Mouse (Mus musculus) urinary bladder, postnatal 14 days (tissue): ENCODE data around the gene Tm4sf5.
"Not testable (repeated sequence)": the region's sequence is repeated elsewhere in the genome, so short reads cannot be mapped to it uniquely, and the experiment has no call there.

Experiments used
- DNase-seq: peaks from one replicate; pipeline ENCODE4 v3.0.0; 2021; ENCODE audit warnings: low spot score

Tm4sf5 gene

DNA sequence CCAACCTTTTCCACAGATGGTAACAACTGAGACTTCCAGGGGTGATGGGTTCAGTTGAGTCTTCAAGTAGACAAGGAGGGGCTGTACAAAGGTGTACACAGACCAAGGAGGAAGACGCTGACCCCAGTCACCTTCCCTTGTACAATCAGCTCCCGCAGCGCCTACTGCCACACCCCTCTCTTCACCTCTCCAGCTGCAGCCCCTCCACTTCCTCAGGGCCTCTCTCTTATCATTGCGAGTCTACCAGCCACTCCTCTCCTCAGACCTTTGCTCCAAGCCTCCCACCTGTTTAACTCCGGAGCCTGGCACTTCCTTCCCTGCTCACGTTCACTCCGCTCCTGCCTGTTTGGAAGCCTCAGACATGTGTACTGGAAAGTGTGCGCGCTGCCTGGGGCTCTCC is at the start of gene Tm4sf5:
Gene Tm4sf5, plus strand, starts transcription at position 275 of the 400 bp plus-strand sequence.
- no peak for DNase-seq

DNA sequence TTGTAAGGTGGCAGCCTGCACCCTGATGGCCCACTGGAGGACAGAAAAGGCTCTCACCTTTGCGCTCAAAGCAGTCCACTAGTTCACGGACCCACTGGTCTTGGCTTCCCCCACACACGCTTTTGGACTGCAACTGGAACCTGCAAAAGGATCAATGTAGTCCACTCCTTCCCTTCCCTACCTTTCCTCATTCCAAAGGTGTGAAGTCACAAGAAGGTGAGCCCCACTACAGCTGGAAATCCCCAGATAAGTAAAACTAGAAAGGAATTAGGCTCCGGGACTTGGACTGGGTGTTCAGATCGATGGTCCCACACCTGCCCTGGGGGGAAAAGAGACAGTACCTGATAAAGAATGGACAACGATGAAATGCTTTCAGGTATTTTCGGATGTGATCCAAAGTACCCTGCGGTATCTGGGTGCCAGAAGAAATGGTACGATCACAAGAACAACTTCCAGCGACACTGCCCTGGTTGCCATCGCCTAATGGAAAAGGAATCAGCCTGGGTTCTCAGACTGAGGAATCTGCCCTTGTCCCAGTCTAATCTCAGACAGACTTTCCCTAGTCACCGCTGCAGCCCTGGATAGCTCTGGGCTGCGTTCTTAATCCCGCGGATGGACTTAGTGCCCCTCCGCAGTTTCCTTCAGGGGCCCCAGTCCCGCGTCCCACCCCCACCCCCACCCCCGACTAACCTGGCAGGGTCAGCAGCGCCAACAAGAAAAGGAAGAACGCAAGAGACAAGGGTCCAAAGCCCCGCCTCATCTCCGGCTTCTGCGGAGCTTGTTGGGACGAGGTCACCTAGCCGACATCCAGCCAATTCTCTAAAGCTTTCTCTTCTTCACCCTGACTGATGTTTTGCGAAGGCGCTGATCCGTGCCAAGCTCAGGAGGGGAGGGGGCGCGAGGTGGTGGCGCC is 46.1 kb upstream of the Tm4sf5 start, which contains the start of gene Zmynd15:
Gene Zmynd15, plus strand, starts transcription at position 746 of the 913 bp plus-strand sequence.
- peak; percentile 13 for DNase-seq

DNA sequence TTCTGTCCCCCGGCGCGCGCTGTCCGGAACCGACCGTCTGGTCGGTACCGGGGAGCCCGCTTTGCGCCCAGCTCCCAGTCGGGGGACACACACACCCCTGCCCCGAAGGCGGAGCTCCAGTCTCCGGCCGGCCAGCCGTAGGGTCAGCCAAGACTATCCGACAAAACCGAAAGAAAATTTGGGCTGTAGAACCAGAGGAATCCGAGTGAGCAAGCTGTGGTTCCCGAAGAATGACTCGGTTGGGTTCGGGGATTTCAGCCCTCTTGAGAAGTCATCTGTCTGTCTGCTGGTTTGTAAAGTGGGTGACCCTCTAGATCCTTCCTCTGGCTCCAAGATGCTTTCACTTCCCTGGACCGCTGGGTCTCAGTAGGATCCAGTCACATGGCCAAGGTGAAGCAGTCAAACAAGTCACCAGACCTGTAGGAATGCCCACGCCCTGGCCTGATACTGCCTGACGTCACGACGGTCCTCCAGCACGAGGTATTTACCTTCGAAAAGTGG is 45.4 kb upstream of the Tm4sf5 start, which contains the start of gene Cxcl16:
Gene Cxcl16, minus strand, starts transcription at position 384 of the 501 bp plus-strand sequence.
- peak; percentile 63 for DNase-seq

DNA sequence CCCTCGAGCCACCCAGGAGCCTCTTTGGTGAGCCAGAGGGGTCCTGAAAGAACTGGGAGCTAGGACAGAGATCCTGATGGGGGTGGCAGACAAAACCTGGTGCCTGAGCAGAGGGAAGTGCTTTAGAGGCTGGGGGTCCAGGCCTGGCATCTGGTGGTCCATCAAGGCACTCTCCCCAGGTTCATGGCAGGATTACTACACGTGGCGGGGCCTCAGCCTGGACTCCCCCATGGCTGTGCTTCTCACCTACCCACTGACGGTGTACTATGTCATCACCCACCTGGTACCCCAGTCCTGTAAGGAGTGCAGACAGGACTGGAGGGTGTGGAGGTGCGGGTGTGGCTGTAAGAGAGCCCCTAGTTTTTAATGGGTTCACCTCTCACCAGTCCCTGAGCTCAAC is 41.1 kb upstream of the Tm4sf5 start:
- no peak for DNase-seq

DNA sequence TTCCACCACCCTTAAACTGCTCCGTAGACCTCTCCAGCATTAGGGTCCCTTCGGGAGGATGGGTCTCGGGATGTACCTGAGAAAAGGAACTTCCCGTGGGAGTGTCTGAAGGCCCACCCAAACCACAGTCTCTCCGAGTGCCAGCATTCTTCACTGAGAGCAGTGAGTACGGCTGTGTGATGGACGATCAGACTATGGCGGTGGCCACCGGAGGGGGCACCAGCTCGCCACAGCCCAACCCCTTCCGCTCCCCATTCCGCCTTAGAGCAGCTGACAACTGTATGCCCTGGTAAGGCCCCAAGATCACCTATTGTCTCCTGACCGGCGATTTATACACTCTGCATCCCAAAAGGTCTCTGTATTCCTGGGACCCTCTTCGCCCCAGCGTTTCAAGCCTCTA is 39.8 kb upstream of the Tm4sf5 start:
- DNase-seq = no peak

DNA sequence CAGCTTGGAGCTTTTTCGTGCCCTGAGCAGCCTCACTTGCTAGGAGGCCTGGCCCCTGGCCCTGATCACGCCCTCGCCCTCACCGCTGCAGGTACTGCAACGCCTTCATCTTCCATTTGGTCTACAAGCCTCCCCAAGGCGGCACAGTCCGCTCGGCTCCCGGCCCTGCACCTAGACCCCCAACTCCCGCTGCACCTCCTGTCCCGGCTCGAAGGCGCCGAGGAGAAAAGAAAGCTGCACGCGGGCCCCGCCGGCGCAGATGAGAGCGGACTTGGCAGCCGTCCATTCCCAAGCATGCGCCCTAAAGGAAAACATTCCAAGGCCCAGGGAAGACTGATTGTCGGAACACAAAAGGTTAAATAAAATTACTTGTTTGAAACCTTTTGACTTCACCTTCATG is 39.2 kb upstream of the Tm4sf5 start:
- DNase-seq = peak; percentile 33

DNA sequence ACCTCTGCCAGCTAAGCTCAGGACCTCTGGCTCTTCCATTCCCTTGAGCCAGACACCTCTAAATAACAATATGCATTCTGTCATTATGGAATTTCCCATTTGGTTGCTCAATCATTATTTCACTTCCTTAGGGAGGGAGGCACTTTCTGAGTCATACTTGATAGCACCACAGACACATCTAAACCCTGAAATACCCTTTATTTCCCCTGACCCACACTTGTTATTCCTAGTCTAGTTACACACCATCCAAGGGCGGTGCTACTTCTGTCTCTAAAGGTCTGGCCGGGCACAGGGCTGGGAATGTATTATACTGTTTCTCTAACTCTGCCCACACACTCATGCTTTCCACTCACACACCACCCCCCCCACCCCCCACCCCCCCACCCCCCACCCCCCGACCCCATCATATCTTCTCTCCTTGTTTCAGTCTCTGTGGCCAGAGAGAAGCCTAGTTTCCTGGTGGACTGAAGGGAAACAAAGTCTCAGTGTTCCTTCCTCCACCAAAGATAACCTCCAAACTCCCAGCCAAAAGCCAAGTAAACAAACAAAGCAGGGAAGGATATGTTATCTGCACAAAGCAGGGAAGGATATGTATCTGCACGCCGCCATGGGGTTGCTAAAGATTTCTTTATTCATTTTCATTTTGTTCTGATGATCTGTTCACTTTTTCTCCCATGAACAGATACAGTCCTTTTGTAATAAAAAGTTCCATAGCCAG is 37.0 kb upstream of the Tm4sf5 start:
- no peak for DNase-seq

DNA sequence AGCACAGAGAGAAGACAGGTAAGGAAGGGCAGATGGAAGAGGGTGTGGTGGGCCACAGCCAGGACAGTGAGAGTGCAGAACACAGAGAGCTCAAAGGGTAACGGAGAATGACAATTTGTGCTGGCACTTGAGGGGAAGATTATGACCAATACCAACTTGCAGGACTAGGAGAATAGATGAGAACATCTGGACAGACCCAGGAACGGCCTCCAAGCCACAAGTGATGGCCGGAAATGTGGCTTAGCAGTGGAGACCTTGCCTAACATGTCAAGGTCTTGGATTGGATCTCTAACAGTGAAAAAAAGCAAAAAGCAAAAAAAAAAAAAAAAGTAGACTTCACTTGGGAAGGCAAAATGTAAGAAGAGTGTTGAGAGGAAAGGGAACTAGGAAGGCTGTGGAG is 35.3 kb upstream of the Tm4sf5 start:
- no peak for DNase-seq

DNA sequence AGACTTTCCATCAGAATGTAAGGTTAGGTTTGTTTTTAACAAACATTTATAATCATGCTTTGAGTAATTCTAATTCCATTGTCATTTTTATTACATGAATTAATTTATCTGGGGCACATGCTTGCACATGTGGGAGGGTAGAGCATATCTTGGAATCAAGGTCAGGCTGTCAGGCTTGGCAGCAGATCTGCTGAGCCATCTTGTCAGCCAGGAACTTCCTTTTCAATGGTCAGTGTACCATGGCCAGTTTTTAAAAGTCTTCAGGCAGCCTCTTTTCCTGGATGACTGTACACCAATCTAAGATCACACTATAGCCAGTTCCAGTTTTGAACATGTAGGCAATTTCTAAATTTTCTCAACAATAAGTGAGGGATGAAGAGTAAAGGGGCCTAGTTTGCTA is 32.3 kb upstream of the Tm4sf5 start:
- no peak for DNase-seq

DNA sequence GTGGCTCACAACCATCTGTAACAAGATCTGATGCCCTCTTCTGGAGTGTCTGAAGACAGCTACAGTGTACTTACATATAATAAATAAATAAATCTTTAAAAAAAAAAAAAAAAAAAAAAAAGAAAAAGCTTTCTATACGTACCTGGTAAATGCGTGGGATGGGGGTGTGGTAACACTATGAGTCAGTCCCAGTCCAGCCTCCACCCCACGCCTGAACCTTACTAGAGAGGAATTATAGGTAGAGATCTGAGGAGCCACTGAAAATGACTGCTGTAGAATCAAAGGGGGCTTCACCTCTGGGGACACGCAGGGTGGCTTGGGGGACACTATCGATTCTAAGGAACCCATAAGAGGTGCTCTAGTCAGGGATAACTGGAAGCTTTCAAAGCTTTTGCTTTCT is 31.8 kb upstream of the Tm4sf5 start:
- not testable (repeated sequence) for DNase-seq

DNA sequence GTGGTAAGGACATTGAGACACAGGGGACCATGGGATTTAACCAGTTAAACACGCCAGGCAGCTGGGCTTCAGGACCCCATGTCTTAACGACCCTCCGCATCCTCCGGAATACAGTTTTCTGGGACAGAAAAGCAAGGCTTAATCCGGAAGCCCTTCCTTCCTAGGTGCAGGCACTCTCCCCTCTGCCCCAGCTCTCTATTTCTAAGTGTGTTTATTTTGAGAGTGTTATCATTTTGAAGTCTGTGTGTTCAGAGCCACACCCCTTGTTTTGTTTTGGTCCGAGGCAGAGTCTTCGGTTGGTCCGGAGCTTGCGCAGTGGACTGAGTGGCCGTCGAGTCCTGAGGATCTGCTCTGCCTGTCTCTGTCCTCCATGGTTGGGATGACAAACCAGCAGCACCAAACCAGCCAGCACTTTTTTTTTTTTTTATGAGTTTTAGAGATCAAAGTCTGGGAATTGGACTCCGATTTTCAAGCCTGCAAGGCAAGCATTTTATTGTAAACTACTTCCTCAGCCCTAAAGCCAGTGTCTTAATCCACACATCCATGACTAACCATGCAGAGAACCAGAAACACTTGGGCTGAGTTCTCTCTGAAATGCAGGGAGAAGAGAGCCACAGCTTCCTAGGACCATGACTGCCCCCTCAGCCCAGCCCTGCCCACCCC is 30.0 kb upstream of the Tm4sf5 start:
- no peak for DNase-seq

DNA sequence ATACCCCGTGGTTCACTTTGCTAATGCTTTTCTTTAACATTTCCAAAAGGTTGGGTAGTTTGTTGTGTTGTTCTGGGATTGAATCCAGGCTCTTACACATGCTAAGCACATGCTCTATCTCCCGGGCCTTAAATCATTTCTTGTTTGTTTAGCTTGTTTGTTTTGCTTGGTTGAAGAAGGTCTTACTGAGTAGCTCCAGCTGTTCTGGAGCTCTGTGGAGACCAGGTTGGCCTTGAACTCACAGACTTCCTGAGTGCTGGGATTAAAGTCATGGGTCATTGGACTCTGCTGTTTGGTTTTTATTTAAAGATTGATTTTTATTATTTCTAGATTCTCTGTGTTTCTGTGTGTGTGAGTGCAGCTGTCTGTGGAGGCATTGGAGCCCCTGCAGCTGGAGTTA is 19.5 kb upstream of the Tm4sf5 start:
- DNase-seq = no peak

DNA sequence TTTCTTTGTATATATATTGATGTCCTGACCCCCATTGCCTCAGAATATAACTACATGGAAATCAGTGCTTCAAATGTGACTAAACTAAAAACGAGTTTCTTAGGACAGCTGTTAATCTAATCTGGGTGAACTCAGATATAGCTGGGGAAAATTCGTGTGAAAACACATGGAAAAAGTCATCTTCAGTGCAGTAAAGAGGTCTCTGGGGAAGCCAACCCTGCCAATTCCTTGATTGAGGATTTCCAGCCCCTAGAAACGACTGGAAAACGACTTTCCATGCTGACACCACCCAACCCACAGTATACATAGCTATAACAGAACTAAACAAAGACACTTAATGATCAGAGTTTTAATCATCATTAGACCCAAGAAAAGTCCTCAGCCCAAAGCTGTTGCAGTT is 17.2 kb upstream of the Tm4sf5 start:
- no peak for DNase-seq

DNA sequence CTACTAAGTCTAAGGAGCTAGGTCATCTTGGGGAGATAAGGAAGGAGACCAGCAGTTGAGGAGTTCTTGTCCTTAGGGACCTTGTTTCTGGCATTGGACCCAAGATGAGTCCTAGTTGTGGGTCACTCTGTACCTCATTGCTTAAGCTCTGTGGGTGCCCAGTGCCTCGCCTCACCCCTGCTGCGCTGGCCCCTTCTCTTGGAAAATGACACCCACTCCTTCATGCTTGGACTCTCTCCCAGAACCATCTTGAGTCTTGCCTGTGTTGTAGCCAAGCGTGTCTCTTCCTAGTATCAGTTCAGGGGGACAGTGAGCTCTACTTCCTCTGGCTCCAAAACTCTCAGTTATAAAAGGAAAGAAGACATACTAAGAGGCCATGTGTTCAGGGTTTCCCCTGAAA is 15.9 kb upstream of the Tm4sf5 start:
- DNase-seq = no peak

DNA sequence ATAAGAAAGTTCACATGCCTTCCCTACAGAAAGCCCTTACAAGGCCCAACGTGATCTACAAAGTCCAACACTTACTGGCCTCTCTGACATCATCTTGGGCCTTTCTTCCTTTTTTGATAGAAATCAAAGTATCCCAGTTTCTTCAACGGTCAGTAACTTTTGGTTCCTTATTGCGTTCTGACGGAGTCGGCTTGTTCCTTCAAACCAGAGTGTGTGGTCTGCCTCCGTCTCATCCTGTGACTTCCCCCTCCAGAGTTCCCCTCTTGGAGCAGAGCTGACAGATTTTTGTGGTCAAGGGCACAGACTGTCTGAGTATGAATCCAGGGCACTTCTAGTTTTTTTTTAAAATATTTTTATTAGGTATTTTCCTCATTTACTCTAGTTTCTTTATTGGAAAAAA is 15.4 kb upstream of the Tm4sf5 start:
- DNase-seq = no peak

DNA sequence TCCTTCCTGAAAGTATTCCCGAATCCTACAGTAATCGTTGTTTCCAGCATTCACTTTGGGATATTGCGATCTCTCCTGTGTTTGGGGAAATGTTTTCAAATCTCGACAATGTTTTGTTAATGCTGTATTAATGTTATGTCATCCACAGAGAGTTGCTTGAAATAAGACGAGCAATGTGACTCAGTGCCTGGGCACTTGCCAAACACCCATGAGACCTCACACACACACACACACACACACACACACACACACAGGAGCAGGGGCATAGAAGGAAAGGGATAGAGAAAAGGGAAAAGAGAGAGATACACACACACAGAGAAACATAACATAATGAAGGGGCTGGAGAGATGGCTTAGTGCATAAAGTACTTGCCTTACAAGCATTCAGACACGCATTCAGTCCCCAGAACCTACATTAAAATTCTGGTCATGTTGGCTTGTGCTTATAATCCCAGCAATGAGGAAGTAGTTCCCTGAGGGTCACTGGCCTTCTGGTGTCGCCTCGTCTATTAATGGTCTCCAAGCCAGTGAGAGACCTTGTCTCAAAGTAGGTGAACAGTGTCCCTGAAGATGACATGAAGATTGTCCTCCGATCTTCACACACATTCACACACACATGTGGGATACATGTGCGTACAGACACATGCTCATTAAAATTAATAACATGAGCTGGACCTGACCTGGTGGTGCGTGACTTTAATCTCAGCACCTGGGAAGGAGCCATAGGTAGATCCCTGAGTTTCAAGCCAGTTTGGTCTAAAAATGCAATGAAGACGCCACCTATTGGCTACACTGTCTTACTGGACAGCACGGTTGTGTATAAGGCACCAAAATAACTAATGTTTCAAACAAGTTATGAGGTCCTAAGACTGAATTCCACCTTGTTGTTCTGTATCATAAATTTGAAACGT is 5.2 kb upstream of the Tm4sf5 start:
- DNase-seq = peak; percentile 46

DNA sequence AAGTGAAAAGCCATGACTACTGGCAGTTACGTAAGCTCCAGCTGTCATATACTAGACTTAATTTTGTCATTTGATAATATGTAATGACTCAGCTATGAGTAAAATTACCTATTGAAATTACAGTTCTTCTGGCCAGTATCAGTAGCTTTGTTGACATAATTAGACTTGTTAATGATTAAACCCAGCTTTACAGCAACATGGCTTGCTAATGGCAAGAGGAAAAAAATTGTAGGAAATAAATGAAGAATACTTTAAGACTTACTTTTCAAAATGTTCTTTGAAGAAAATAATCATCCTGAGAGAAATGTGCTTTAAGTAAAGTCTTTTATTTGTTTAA is 4.6 kb upstream of the Tm4sf5 start:
- DNase-seq = no peak

DNA sequence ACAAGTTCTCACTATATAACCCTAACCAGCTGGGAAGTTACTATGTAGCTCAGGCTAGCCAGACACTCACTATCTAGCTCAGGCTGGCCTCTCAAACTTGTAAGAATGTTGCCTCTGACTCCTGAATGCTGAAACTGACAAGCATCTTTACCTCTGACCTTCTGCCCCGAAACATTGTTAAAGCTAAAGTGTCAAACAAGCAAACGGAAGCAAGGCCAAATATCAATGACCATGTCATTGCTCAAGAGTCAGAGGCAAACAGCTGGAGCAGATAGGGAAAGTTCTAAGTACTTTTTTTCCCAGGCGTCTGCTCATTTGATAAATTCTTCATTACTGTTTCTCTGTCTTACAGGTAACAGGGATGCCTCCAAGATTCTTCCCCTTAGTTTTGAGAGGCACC is 3.0 kb upstream of the Tm4sf5 start:
- no peak for DNase-seq

DNA sequence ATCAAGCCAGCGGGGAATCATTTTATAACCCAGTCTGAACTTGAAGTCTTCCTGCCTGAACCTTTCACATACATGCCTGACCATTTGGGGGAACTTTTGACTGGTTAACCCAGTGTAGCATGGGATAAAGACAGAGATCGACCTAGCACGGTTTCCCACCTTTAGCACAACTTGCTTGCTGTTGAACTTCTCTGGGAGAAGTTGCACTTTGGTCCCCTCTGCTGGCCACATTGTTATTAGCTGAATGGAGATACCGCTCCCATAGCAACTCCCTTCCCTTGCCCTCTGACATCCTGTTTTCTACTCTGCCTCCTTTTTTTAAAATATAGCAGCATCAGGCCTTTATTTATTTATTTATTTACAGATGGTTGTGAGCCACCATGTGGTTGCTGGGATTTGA is 1.3 kb downstream of the Tm4sf5 start:
- DNase-seq = peak; percentile 81

DNA sequence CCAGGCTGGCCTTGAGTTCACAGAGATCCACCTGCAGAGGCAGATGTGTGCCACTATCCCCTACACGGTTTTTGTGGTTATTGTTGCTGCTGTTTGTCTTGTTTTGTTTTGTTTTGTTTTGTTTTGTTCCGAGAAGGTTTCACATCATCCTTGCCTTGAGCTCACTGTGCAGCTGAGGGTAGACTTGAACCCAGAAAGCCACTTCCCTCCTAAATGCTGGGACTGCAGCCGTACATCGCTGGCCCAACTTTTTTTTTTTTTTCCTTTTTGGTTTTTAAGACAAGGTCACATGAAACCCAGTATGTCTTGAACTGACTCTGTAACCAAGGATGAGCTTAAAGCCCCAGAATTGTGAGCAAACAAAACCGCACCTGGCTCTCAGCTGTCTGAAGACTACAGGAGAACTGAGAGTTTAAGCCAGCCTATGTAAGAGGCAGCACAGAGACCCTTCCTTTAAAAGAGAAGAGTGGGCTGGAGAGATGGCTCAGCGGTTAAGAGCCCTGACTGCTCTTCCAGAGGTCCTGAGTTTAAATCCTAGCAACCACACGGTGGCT is 2.0 kb downstream of the Tm4sf5 start:
- no peak for DNase-seq
